Mouse (Mus musculus): ENCODE data around the gene Rpl34.

Gene Rpl34

GRCm38 (mm10) chr3:130730189-130730653 is at the start of gene Rpl34:
TSS of gene Rpl34 (minus strand) at chr3:130730398.
- peak; percentile 91 to 96 for DNase-seq (ENCODE audit: low spot score in 2 of 2)

GRCm38 (mm10) chr3:130768172-130768571 is 38.0 kb upstream of the Rpl34 start:
- no peak for DNase-seq (ENCODE audit: low spot score in 2 of 2)

DNA sequence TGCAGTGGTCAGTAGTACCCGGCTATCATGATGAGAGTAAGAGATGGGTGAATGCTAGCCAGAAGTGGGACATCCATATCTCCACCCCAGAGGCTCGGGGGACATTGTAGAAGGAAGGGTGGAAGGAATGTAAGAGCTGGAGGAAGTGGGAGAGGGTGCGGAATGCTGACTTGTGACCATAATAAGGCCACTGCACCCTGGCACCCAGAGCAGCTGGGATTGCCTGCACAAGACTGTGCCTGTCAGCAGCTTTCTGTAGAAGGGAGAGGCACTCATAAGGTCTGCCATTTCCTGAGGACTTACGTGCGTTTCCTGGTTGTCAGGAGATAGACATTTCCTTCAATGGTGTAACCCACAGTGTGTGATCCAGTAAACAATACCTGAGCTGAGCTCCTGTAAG is 33.9 kb upstream of the Rpl34 start:
- no peak for DNase-seq (ENCODE audit: low spot score in 2 of 2)

GRCm38 (mm10) chr3:130760711-130761435 is 30.7 kb upstream of the Rpl34 start:
- DNase-seq (ENCODE audit: low spot score in 2 of 2) = peak; percentile 57 to 78

GRCm38 (mm10) chr3:130758157-130758841 is 28.1 kb upstream of the Rpl34 start:
- DNase-seq (ENCODE audit: low spot score in 2 of 2) = no peak

DNA sequence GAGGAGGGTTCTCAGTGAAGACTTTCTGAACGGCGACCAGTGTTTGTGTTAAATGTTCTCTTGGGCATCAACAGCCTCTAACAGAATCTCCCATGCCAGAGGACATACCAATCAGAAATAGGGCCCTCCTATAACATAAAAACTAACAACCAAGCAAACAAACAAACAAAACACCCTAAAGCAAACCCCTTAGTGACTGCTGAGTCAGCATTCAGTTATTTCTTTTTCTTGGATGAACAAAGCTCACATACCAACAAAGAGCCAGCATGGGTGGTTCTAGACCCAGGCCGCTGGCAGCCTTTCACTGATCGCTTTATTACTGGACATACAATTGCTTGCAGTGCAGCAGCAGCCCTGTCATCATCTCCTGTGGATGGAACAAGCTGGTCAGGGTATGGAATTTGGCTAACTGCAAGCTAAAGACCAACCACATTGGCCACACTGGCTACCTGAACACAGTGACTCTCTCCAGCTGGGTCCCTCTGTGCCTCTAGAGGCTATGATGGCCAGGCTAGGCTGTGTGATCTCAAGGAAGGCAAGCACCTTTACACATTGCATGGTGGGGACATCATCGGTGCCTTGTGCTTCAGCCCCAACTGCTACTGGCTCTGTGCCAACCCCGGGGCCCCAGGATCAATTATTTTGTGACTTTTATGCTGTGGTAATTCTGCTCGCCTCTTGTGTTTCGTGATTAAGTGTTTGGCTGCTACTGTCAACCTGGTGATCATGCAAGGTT is 27.1 kb upstream of the Rpl34 start:
- DNase-seq (ENCODE audit: low spot score in 2 of 2) = no peak

DNA sequence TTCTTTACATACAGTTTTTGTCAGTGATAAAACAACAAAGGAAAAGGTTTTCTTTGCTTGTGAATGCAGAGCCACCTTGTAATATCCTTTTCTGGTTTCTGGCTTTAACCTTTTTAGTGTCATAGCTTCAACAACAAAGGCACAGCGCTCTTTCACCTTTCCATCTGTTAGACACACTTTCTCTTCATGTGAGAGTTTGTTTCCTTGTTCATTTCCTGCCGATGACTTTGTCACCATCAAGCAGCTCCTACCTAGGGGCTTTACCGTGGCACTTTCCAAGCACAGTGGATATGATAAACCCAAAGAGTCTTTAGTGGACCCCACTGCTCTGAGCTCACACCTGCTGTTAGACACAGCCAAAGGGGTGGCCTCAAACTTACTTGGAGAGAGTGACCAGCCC is 19.0 kb upstream of the Rpl34 start:
- DNase-seq (ENCODE audit: low spot score in 2 of 2) = no peak

GRCm38 (mm10) chr3:130746673-130747619 is 16.7 kb upstream of the Rpl34 start:
- no peak for DNase-seq (ENCODE audit: low spot score in 2 of 2)

- DNase-seq (ENCODE audit: low spot score in 2 of 2) = no peak
These were observed 7.6 kb upstream of the Rpl34 start for GRCm38 (mm10) chr3:130737652-130738361.

DNA sequence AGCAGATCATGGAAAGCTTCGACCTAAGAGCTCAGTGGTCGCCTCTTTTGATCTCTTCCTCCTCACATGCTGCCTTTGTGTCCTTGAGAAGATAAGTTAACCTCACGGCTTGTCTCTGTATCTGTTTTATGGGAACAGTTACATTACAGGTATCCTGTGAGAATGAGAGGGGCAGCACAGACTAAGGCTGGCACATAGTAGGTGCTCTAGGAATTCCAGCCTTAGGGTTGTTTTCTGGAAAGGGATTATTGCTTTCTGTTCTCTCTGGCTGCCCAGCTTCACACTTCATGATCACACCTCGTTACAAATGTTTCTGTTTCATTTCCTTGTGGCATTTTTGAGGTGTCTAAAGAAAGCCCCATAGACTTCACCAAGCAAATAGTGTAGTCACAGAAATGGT is 6.6 kb upstream of the Rpl34 start:
- DNase-seq (ENCODE audit: low spot score in 2 of 2) = no peak

GRCm38 (mm10) chr3:130729472-130730188 is 568 bp downstream of the Rpl34 start:
- DNase-seq (ENCODE audit: low spot score in 2 of 2) = peak; percentile 64 to 80

DNA sequence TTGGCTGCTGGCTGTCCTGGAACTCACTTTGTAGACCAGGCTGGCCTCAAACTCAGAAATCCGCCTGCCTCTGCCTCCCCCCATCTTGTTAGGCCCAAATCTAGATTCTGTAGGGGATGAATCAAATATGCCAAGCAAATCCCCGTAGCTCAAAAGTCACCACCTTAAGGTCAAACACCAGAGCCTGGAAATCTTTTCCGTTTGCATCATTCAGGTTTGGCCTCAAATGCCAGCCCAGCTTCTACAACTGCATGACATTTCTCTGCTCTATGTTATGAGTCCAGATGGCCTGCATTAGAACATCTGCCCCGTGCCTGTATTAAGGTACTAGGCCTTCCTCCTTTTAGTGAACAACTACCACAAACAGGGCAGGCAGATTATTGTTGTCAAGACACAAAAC is 2.5 kb downstream of the Rpl34 start:
- DNase-seq (ENCODE audit: low spot score in 2 of 2) = no peak

- no peak for DNase-seq (ENCODE audit: low spot score in 2 of 2)
These were observed 3.2 kb downstream of the Rpl34 start for GRCm38 (mm10) chr3:130727036-130727435.

DNA sequence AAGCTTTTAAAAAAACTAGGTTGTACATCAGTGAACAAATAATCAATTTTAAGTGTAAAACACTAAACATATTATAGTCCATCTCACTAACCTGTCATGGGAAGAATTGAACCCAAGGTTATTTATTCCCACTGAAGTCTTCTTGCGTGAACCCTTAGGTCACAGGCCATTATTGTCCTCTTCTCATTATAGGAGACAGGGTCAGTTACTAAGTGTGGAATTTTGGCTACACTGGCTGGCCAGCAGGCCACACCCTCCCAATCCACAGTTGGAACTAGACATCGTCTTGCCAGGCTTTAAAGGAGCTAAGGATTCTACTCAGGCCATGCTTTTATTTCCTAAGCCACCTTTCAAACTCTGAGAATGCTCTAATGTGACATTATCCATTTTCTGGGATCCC is 4.5 kb downstream of the Rpl34 start:
- DNase-seq (ENCODE audit: low spot score in 2 of 2) = no peak

- DNase-seq (ENCODE audit: low spot score in 2 of 2) = no peak
These were observed 7.3 kb downstream of the Rpl34 start for GRCm38 (mm10) chr3:130722733-130723478.

GRCm38 (mm10) chr3:130720225-130720624 is 10.0 kb downstream of the Rpl34 start:
- no peak for DNase-seq (ENCODE audit: low spot score in 2 of 2)

GRCm38 (mm10) chr3:130718871-130719270 is 11.3 kb downstream of the Rpl34 start:
- DNase-seq (ENCODE audit: low spot score in 2 of 2) = no peak

GRCm38 (mm10) chr3:130716555-130716954 is 13.6 kb downstream of the Rpl34 start:
- no peak for DNase-seq (ENCODE audit: low spot score in 2 of 2)
